Mouse (Mus musculus) MEL (cell line): ENCODE results near the gene Gm28635. TPM values are rescaled to one million over a fixed set of nuclear protein-coding genes. Genes with fewer than 3 reads are reported as not detected.

Experiments used
- DNase-seq: peaks from one replicate; pipeline ENCODE4 v3.0.0; 2011; ENCODE audit warnings: low read depth, low spot score
- H3K27ac ChIP-seq: 2 replicates; pipeline ENCODE4 v1.5.1; 2012; ENCODE audit warnings: low read depth, mild to moderate bottlenecking, control low read depth, low read length, moderate library complexity; ENCODE audit not compliant: control insufficient read depth
- H3K27me3 ChIP-seq, 2 experiments: fragments of 150-350 bp in 1 of 2; sonication (generic) in 1 of 2; 2 replicates each; pipeline ENCODE4 v1.6.1; 2012; ENCODE audit warnings: low read length in 2 of 2, mild to moderate bottlenecking in 2 of 2, improper control_type of control experiment in 1 of 2, moderate library complexity in 1 of 2; ENCODE audit not compliant: insufficient read depth in 2 of 2, control insufficient read depth in 1 of 2
- H3K36me3 ChIP-seq, 2 experiments: 2 replicates each; pipeline ENCODE4 v1.6.1; 2012 to 2014; ENCODE audit warnings: low read length in 2 of 2, improper control_type of control experiment in 1 of 2, inconsistent platforms in 1 of 2, mild to moderate bottlenecking in 1 of 2; ENCODE audit not compliant: insufficient read depth in 2 of 2, control insufficient read depth in 1 of 2
- H3K4me1 ChIP-seq, 2 experiments: fragments of 150-350 bp in 1 of 2; sonication (generic) in 1 of 2; 2 replicates each; pipeline ENCODE4 v1.6.1; 2012; ENCODE audit warnings: low read length in 2 of 2, improper control_type of control experiment in 1 of 2, mild to moderate bottlenecking in 1 of 2; ENCODE audit not compliant: insufficient read depth in 2 of 2, control insufficient read depth in 1 of 2
- H3K4me3 ChIP-seq, 2 experiments: fragments of 150-350 bp in 1 of 2; sonication (generic) in 1 of 2; 2 replicates each; pipeline ENCODE4 v1.5.1; 2012; ENCODE audit warnings: low read depth in 2 of 2, low read length in 2 of 2, mild to moderate bottlenecking in 2 of 2, moderate library complexity in 2 of 2, control low read depth in 1 of 2, improper control_type of control experiment in 1 of 2; ENCODE audit not compliant: control insufficient read depth in 1 of 2, insufficient read depth in 1 of 2
- H3K79me2 ChIP-seq: 2 replicates; pipeline ENCODE4 v1.6.1; 2012; ENCODE audit warnings: mild to moderate bottlenecking, low read length, moderate library complexity; ENCODE audit not compliant: control insufficient read depth, poor library complexity, insufficient read depth
- H3K9ac ChIP-seq: 2 replicates; pipeline ENCODE4 v1.6.1; 2012; ENCODE audit warnings: low read depth, mild to moderate bottlenecking, control low read depth, low read length, moderate library complexity; ENCODE audit not compliant: control insufficient read depth, poor library complexity, severe bottlenecking
- H3K9me3 ChIP-seq: fragments of 150-350 bp; sonication (generic); replicated peaks from 2 replicates; pipeline ENCODE4 v1.6.1; 2012; ENCODE audit warnings: mild to moderate bottlenecking, low read length, improper control_type of control experiment, moderate library complexity; ENCODE audit not compliant: insufficient read depth
- BHLHE40 ChIP-seq: IDR thresholded peaks from 2 replicates; pipeline ENCODE4 v1.6.1; 2012; ENCODE audit warnings: low read depth, mild to moderate bottlenecking, inconsistent platforms, low read length, improper control_type of control experiment, borderline replicate concordance
- CHD1 ChIP-seq: IDR thresholded peaks from 2 replicates; pipeline ENCODE4 v1.6.1; 2012; ENCODE audit warnings: low read depth, mild to moderate bottlenecking, inconsistent platforms, low read length, improper control_type of control experiment
- CHD2 ChIP-seq: IDR thresholded peaks from 2 replicates; pipeline ENCODE4 v1.6.1; 2011; ENCODE audit warnings: low read length, improper control_type of control experiment
- CTCF ChIP-seq, 3 experiments: IDR thresholded peaks in 2 of 3; conservative IDR thresholded peaks in 1 of 3; 2 replicates each; pipeline ENCODE4 v1.5.1; 2011 to 2012; ENCODE audit warnings: low read length in 3 of 3, low read depth in 2 of 3, mild to moderate bottlenecking in 2 of 3, improper control_type of control experiment in 1 of 3, inconsistent platforms in 1 of 3, mixed read lengths in 1 of 3, moderate library complexity in 1 of 3; ENCODE audit not compliant: control insufficient read depth in 1 of 3, insufficient read depth in 1 of 3, poor library complexity in 1 of 3, severe bottlenecking in 1 of 3
- ELF1 ChIP-seq: IDR thresholded peaks from 2 replicates; pipeline ENCODE4 v1.6.1; 2014; ENCODE audit warnings: low read depth, mild to moderate bottlenecking, inconsistent platforms, low read length, improper control_type of control experiment, moderate library complexity
- GABPA ChIP-seq: IDR thresholded peaks from 2 replicates; pipeline ENCODE4 v1.6.1; 2012; ENCODE audit warnings: low read depth, mild to moderate bottlenecking, inconsistent platforms, low read length, improper control_type of control experiment, moderate library complexity
- HCFC1 ChIP-seq: IDR thresholded peaks from 2 replicates; pipeline ENCODE4 v1.6.1; 2012; ENCODE audit warnings: low read depth, mild to moderate bottlenecking, inconsistent platforms, low read length, improper control_type of control experiment, moderate library complexity
- JUND ChIP-seq: IDR thresholded peaks from 2 replicates; pipeline ENCODE4 v1.6.1; 2011; ENCODE audit warnings: low read depth, mild to moderate bottlenecking, improper control_type of control experiment, low read length
- KAT2A ChIP-seq: conservative IDR thresholded peaks from 2 replicates; pipeline ENCODE4 v1.6.1; 2012; ENCODE audit warnings: low read depth, low read length, improper control_type of control experiment, inconsistent platforms
- MEF2A ChIP-seq: IDR thresholded peaks from 2 replicates; pipeline ENCODE4 v1.6.1; 2014; ENCODE audit warnings: low read depth, mild to moderate bottlenecking, inconsistent platforms, low read length, improper control_type of control experiment; ENCODE audit not compliant: poor library complexity, insufficient replicate concordance, severe bottlenecking; ENCODE audit errors: extremely low read depth
- MXI1 ChIP-seq: IDR thresholded peaks from 2 replicates; pipeline ENCODE4 v1.6.1; 2011; ENCODE audit warnings: mild to moderate bottlenecking, low read depth, low read length, improper control_type of control experiment
- MYB ChIP-seq: IDR thresholded peaks from 2 replicates; pipeline ENCODE4 v1.6.1; 2011; ENCODE audit warnings: mild to moderate bottlenecking, low read depth, low read length, improper control_type of control experiment
- NRF1 ChIP-seq: IDR thresholded peaks from 2 replicates; pipeline ENCODE4 v1.6.1; 2014; ENCODE audit warnings: low read depth, mild to moderate bottlenecking, inconsistent platforms, low read length, improper control_type of control experiment, moderate library complexity; ENCODE audit not compliant: poor library complexity, insufficient read depth, severe bottlenecking
- POLR2A ChIP-seq, 2 experiments: IDR thresholded peaks; 2 replicates each; pipeline ENCODE4 v1.6.1; 2011 to 2012; ENCODE audit warnings: low read length in 2 of 2, mild to moderate bottlenecking in 2 of 2, control low read depth in 1 of 2, improper control_type of control experiment in 1 of 2, low read depth in 1 of 2, moderate library complexity in 1 of 2; ENCODE audit not compliant: control insufficient read depth in 1 of 2, insufficient read depth in 1 of 2, poor library complexity in 1 of 2
- POLR2AphosphoS5 ChIP-seq: IDR thresholded peaks from 2 replicates; pipeline ENCODE4 v1.6.1; 2012; ENCODE audit warnings: low read depth, borderline replicate concordance, mild to moderate bottlenecking, inconsistent platforms, low read length, moderate library complexity, mixed read lengths
- RAD21 ChIP-seq: IDR thresholded peaks from 2 replicates; pipeline ENCODE4 v1.6.1; 2011; ENCODE audit warnings: mild to moderate bottlenecking, low read depth, low read length, improper control_type of control experiment
- SIN3A ChIP-seq: IDR thresholded peaks from 2 replicates; pipeline ENCODE4 v1.6.1; 2012; ENCODE audit warnings: low read length, improper control_type of control experiment, inconsistent platforms
- SMC3 ChIP-seq: IDR thresholded peaks from 2 replicates; pipeline ENCODE4 v1.6.1; 2011; ENCODE audit warnings: low read depth, low read length, improper control_type of control experiment
- TCF12 ChIP-seq: IDR thresholded peaks from 2 replicates; pipeline ENCODE4 v1.6.1; 2014; ENCODE audit warnings: low read depth, mild to moderate bottlenecking, inconsistent platforms, low read length, improper control_type of control experiment, moderate library complexity
- USF1 ChIP-seq: IDR thresholded peaks from 2 replicates; pipeline ENCODE4 v1.6.1; 2014; ENCODE audit warnings: low read depth, mild to moderate bottlenecking, inconsistent platforms, low read length, improper control_type of control experiment, moderate library complexity
- USF2 ChIP-seq, 2 experiments: IDR thresholded peaks; 2 replicates each; pipeline ENCODE4 v1.6.1; 2011 to 2012; ENCODE audit warnings: improper control_type of control experiment in 2 of 2, low read length in 2 of 2, borderline replicate concordance in 1 of 2, inconsistent platforms in 1 of 2, low read depth in 1 of 2, mild to moderate bottlenecking in 1 of 2; ENCODE audit not compliant: insufficient read depth in 1 of 2
- ZC3H11A ChIP-seq: IDR thresholded peaks from 2 replicates; pipeline ENCODE4 v1.6.1; 2012; ENCODE audit warnings: low read depth, mild to moderate bottlenecking, inconsistent platforms, low read length, improper control_type of control experiment
- ZKSCAN1 ChIP-seq: IDR thresholded peaks from 2 replicates; pipeline ENCODE4 v1.6.1; 2012; ENCODE audit warnings: low read depth, mild to moderate bottlenecking, inconsistent platforms, low read length, improper control_type of control experiment, moderate library complexity
- ZMIZ1 ChIP-seq: IDR thresholded peaks from 2 replicates; pipeline ENCODE4 v1.6.1; 2012; ENCODE audit warnings: low read depth, mild to moderate bottlenecking, inconsistent platforms, low read length, improper control_type of control experiment, moderate library complexity
- ZNF384 ChIP-seq: IDR thresholded peaks from 2 replicates; pipeline ENCODE4 v1.6.1; 2012; ENCODE audit warnings: low read depth, mild to moderate bottlenecking, inconsistent platforms, low read length, improper control_type of control experiment
- polyA plus RNA-seq, 2 experiments: library from polyadenylated mRNA; stranded (reverse) in 1 of 2; unstranded in 1 of 2; fragments of >175 nt in 1 of 2; fragments of >200 nt in 1 of 2; gene quantifications; 2 replicates each; pipeline versions ENCODE4 v1.2.1 to v1.2.4; 2012; ENCODE audit warnings: low replicate concordance in 2 of 2, low read depth in 1 of 2; ENCODE audit not compliant: insufficient read length in 2 of 2, insufficient read depth in 1 of 2, missing spikeins in 1 of 2
- total RNA-seq: library from RNA; depleted of rRNA; stranded (reverse); fragments of 300-350 nt; gene quantifications from 2 replicates; pipeline ENCODE4 v1.2.3, GENCODE M21; 2012

Gene Gm28635
- total and polyA plus RNA-seq, 3 experiments: 0.19 TPM; not detected in 2

- DNase-seq: peak; percentile 77
- Histone ChIP-seq H3K9me3 (no peaks in the 10 kb centered on the region), H3K9ac (no peak overlapping the region), H3K27ac (no peak overlapping the region), H3K4me1 (no peaks in the 10 kb centered on the region), H3K79me2 (no peaks in the 10 kb centered on the region), H3K36me3 (no peaks in the 10 kb centered on the region), H3K4me3 (no peak overlapping the region), H3K27me3 (no peaks in the 10 kb centered on the region)
- TF ChIP-seq MYB (no peak), RAD21 (peak; percentile 58), ZC3H11A (peak; percentile 69), CTCF (IDR thresholded peaks at IDR 0.05 in 2 of 3, conservative IDR thresholded peaks at IDR 0.05 in 1 of 3; ENCODE audit: control insufficient read depth in 1 of 3, insufficient read depth in 1 of 3, low read depth in 2 of 3, low read length in 3 of 3, poor library complexity in 1 of 3, severe bottlenecking in 1 of 3) (peak; percentile 77), SMC3 (peak; percentile 80)
Measured at GRCm38 (mm10) chr2:84581208-84581607, 96.6 kb downstream of the Gm28635 start.

- no peaks in the 10 kb centered on the region for H3K79me2 ChIP-seq
- no peaks in the 10 kb centered on the region for H3K36me3 ChIP-seq
- H3K4me3 ChIP-seq: no peak overlapping the region
- no peak overlapping the region for H3K9ac ChIP-seq
- H3K27me3 ChIP-seq: no peaks in the 10 kb centered on the region
- no peak for DNase-seq
- H3K9me3 ChIP-seq: no peaks in the 10 kb centered on the region
- TF ChIP-seq HCFC1 (no peak), JUND (no peak), ELF1 (no peak), KAT2A (no peak), POLR2A (IDR thresholded peaks at IDR 0.05; ENCODE audit: control insufficient read depth in 1 of 2, insufficient read depth in 1 of 2, low read depth in 1 of 2, low read length in 2 of 2, poor library complexity in 1 of 2) (no peak), USF1 (no peak), CHD1 (no peak), MYB (no peak), MXI1 (no peak), MEF2A (no peak), GABPA (no peak), TCF12 (no peak)
- H3K4me1 ChIP-seq: no peaks in the 10 kb centered on the region
- no peak overlapping the region for H3K27ac ChIP-seq
Measured at GRCm38 (mm10) chr2:84579311-84579710, 98.5 kb downstream of the Gm28635 start.

GRCm38 (mm10) chr2:84574130-84574529, 103.7 kb downstream of the Gm28635 start:
- Histone ChIP-seq H3K27me3 (no peaks in the 10 kb centered on the region), H3K9ac (no peak overlapping the region), H3K36me3 (no peaks in the 10 kb centered on the region)
- no peak for TF ChIP-seq ZKSCAN1
- no peak for TF ChIP-seq NRF1
- no peak for TF ChIP-seq HCFC1
- TF ChIP-seq CTCF (IDR thresholded peaks at IDR 0.05 in 2 of 3, conservative IDR thresholded peaks at IDR 0.05 in 1 of 3; ENCODE audit: control insufficient read depth in 1 of 3, insufficient read depth in 1 of 3, low read depth in 2 of 3, low read length in 3 of 3, poor library complexity in 1 of 3, severe bottlenecking in 1 of 3): no peak
- TF ChIP-seq ELF1: no peak
- TF ChIP-seq ZC3H11A: no peak
- no peak for TF ChIP-seq SIN3A
- no peak for TF ChIP-seq POLR2AphosphoS5
- no peak for TF ChIP-seq ZMIZ1
- TF ChIP-seq BHLHE40: no peak
- no peak for TF ChIP-seq MEF2A
- no peak for TF ChIP-seq CHD2
- no peak for TF ChIP-seq CHD1
- TF ChIP-seq USF2 (IDR thresholded peaks at IDR 0.05; ENCODE audit: borderline replicate concordance in 1 of 2, insufficient read depth in 1 of 2, low read depth in 1 of 2, low read length in 2 of 2): no peak
- no peak for TF ChIP-seq ZNF384
- TF ChIP-seq RAD21: no peak
- TF ChIP-seq TCF12: no peak

More at GRCm38 (mm10) chr2:84574130-84574529, 103.7 kb downstream of the Gm28635 start:
- H3K27ac ChIP-seq: no peak overlapping the region
- H3K9me3 ChIP-seq: no peaks in the 10 kb centered on the region
- H3K4me3 ChIP-seq: no peak overlapping the region
- H3K79me2 ChIP-seq: no peaks in the 10 kb centered on the region
- DNase-seq: no peak
- H3K4me1 ChIP-seq: no peaks in the 10 kb centered on the region
